Mouse (Mus musculus) stomach, embryonic 16.5 days (tissue): Measurements from ENCODE around the gene 1700011L22Rik. TPM values are rescaled to one million over a fixed set of nuclear protein-coding genes. Genes with fewer than 3 reads are reported as not detected.

Experiments
- ATAC-seq: fragments of 200-750 bp; cut with Nextera tagmentation; 2 replicates; pipeline ENCODE4 v1.8.0; 2017; ENCODE audit warnings: moderate number of reproducible peaks, moderate TSS enrichment; ENCODE audit not compliant: insufficient read depth, low FRiP score
- H3K27ac ChIP-seq: fragments of 300-500 bp; sonication (generic); 2 replicates; pipeline ENCODE4 v1.5.1; 2014; ENCODE audit warnings: low read length
- H3K27me3 ChIP-seq: fragments of 300-500 bp; sonication (generic); 2 replicates; pipeline ENCODE4 v1.6.1; 2014; ENCODE audit warnings: low read length, control low read depth, mixed read lengths; ENCODE audit not compliant: control insufficient read depth, insufficient read depth
- H3K36me3 ChIP-seq: fragments of 300-500 bp; sonication (generic); 2 replicates; pipeline ENCODE4 v1.6.1; 2014; ENCODE audit warnings: low read length; ENCODE audit not compliant: control insufficient read depth, insufficient read depth
- H3K4me1 ChIP-seq: fragments of 300-500 bp; sonication (generic); 2 replicates; pipeline ENCODE4 v1.6.1; 2014; ENCODE audit warnings: low read length, control low read depth, mixed read lengths; ENCODE audit not compliant: control insufficient read depth, insufficient read depth
- H3K4me2 ChIP-seq: fragments of 300-500 bp; sonication (generic); 2 replicates; pipeline ENCODE4 v1.6.1; 2014; ENCODE audit warnings: low read depth, low read length, mixed read lengths
- H3K4me3 ChIP-seq: fragments of 300-500 bp; sonication (generic); replicated peaks from 2 replicates; pipeline ENCODE4 v1.5.1; 2014; ENCODE audit warnings: mild to moderate bottlenecking, low read length
- H3K9ac ChIP-seq: fragments of 300-500 bp; sonication (generic); 2 replicates; pipeline ENCODE4 v1.6.1; 2014; ENCODE audit warnings: low read length
- H3K9me3 ChIP-seq: fragments of 300-500 bp; sonication (generic); replicated peaks from 2 replicates; pipeline ENCODE4 v1.6.1; 2016; ENCODE audit warnings: low read length, control low read depth; ENCODE audit not compliant: control insufficient read depth
- WGBS: fragments of 180-500 bp; shearing (Covaris S2); extraction: QIAGEN DNeasy Blood & Tissue Kit; methylation state at CpG from one replicate; pipeline ENCODE4 v1.1.7; 2014; 5-methylcytosine and 5-hydroxymethylcytosine counted together
- polyA plus RNA-seq: library from polyadenylated mRNA; unstranded; fragments of >200 nt; fragmentation: Nextera tagmentation; extraction: Ambion mirVana; gene quantifications from 2 replicates; pipeline ENCODE4 v1.2.1, GENCODE M21; 2015

1700011L22Rik gene
- polyA plus RNA-seq, result not detected in 2 replicates

GRCm38 (mm10) chr8:79248470-79248869, at the start of gene 1700011L22Rik:
Gene 1700011L22Rik, minus strand, starts transcription at chr8:79248570.
- no peak within 1 kb of the TSS for H3K27ac ChIP-seq
- H3K9ac ChIP-seq, result no peak within 1 kb of the TSS
- H3K9me3 ChIP-seq, result no peaks in the 10 kb centered on the region
- WGBS, result 91% methylated on average over 6 of the region's 6 CpGs
- ATAC-seq, result no peak
- H3K4me2 ChIP-seq, result no peak within 1 kb of the TSS
- no peak within 1 kb of the TSS for H3K4me3 ChIP-seq
- H3K36me3 ChIP-seq, result no peaks in the 10 kb centered on the region
- H3K27me3 ChIP-seq, result no peaks in the 10 kb centered on the region
- no peaks in the 10 kb centered on the region for H3K4me1 ChIP-seq

GRCm38 (mm10) chr8:79297763-79298162, 49.4 kb upstream of the 1700011L22Rik start:
- H3K4me2 ChIP-seq, result no peak overlapping the region
- no peaks in the 10 kb centered on the region for H3K27me3 ChIP-seq
- ATAC-seq, result no peak
- no peaks in the 10 kb centered on the region for H3K9me3 ChIP-seq
- H3K36me3 ChIP-seq, result no peaks in the 10 kb centered on the region
- H3K9ac ChIP-seq, result no peak overlapping the region
- H3K4me3 ChIP-seq, result no peak overlapping the region
- H3K27ac ChIP-seq, result no peak overlapping the region
- WGBS, result 41% methylated on average over 3 of the region's 3 CpGs
- H3K4me1 ChIP-seq, result peaks cover 15% of the 10 kb centered on the region

GRCm38 (mm10) chr8:79295276-79296105, 47.1 kb upstream of the 1700011L22Rik start:
- 10% methylated on average over 18 of the region's 18 CpGs for WGBS
- no peaks in the 10 kb centered on the region for H3K36me3 ChIP-seq
- no peak for ATAC-seq

GRCm38 (mm10) chr8:79294610-79295275, 46.4 kb upstream of the 1700011L22Rik start, which contains the start of gene Mmaa:
Gene Mmaa, minus strand, starts transcription at chr8:79294937.
- Histone ChIP-seq H3K27me3 (no peaks in the 10 kb centered on the region), H3K9me3 (no peaks in the 10 kb centered on the region), H3K4me2 (peak within 1 kb of the TSS; percentile 69), H3K9ac (peak within 1 kb of the TSS; percentile 84), H3K4me3 (peak within 1 kb of the TSS; percentile 69), H3K36me3 (no peaks in the 10 kb centered on the region), H3K27ac (peak within 1 kb of the TSS; percentile 98), H3K4me1 (peaks cover 14% of the 10 kb centered on the region)
- under 1% methylated on average over 67 of the region's 74 CpGs for WGBS
- peak; percentile 98 for ATAC-seq

More at GRCm38 (mm10) chr8:79295276-79296105, 47.1 kb upstream of the 1700011L22Rik start:
- Histone ChIP-seq H3K4me2 (peak overlapping the region; percentile 66), H3K4me1 (peaks cover 14% of the 10 kb centered on the region), H3K9me3 (no peaks in the 10 kb centered on the region), H3K9ac (peak overlapping the region; percentile 84), H3K27ac (peak overlapping the region; percentile 98), H3K27me3 (no peaks in the 10 kb centered on the region), H3K4me3 (peak overlapping the region; percentile 69)

GRCm38 (mm10) chr8:79293841-79294240, 45.5 kb upstream of the 1700011L22Rik start:
- H3K4me1 ChIP-seq, result peaks cover 14% of the 10 kb centered on the region
- no peaks in the 10 kb centered on the region for H3K9me3 ChIP-seq
- peak overlapping the region; percentile 69 for H3K4me2 ChIP-seq
- no peaks in the 10 kb centered on the region for H3K27me3 ChIP-seq
- no peak overlapping the region; the same call in 1 of the 2 replicates for H3K9ac ChIP-seq
- no peak for ATAC-seq
- H3K4me3 ChIP-seq, result peak overlapping the region; percentile 69
- 42% methylated on average over 3 of the region's 3 CpGs for WGBS
- H3K27ac ChIP-seq, result peak overlapping the region; percentile 23; the same call in 1 of the 2 replicates
- H3K36me3 ChIP-seq, result no peaks in the 10 kb centered on the region

GRCm38 (mm10) chr8:79292712-79293264, 44.4 kb upstream of the 1700011L22Rik start:
- Histone ChIP-seq H3K36me3 (no peaks in the 10 kb centered on the region), H3K4me3 (no peak overlapping the region), H3K27ac (peak overlapping the region; percentile 12; the same call in 1 of the 2 replicates), H3K4me1 (peaks cover 14% of the 10 kb centered on the region), H3K9me3 (no peaks in the 10 kb centered on the region), H3K27me3 (no peaks in the 10 kb centered on the region), H3K4me2 (0 out of 2 replicates have a peak overlapping the region, but pooled peaks have one; percentile 1), H3K9ac (peak overlapping the region; percentile 58)
- ATAC-seq, result no peak
- 62% methylated on average over 3 of the region's 3 CpGs for WGBS

- WGBS, result 73% methylated on average over 5 of the region's 5 CpGs
- Histone ChIP-seq H3K9me3 (no peaks in the 10 kb centered on the region), H3K27ac (no peak overlapping the region), H3K4me2 (no peak overlapping the region), H3K36me3 (no peaks in the 10 kb centered on the region), H3K27me3 (no peaks in the 10 kb centered on the region), H3K9ac (no peak overlapping the region), H3K4me3 (no peak overlapping the region), H3K4me1 (peaks cover 10% of the 10 kb centered on the region)
- ATAC-seq, result no peak
These were observed 41.2 kb upstream of the 1700011L22Rik start for GRCm38 (mm10) chr8:79289592-79289991.

GRCm38 (mm10) chr8:79288681-79289080, 40.3 kb upstream of the 1700011L22Rik start:
- no peak for ATAC-seq
- Histone ChIP-seq H3K36me3 (no peaks in the 10 kb centered on the region), H3K4me3 (no peak overlapping the region), H3K27me3 (no peaks in the 10 kb centered on the region), H3K4me1 (peaks cover 10% of the 10 kb centered on the region), H3K9ac (no peak overlapping the region), H3K27ac (no peak overlapping the region), H3K4me2 (no peak overlapping the region), H3K9me3 (no peaks in the 10 kb centered on the region)
- 43% methylated on average over 2 of the region's 2 CpGs for WGBS
